Mouse (Mus musculus): Measurements from ENCODE around the gene Olfr576. TPM values are rescaled to one million over a fixed set of nuclear protein-coding genes. Genes with fewer than 3 reads are reported as not detected.
A peak's percentile ranks its signal among the peaks of the same experiment; 100 is the strongest.

Olfr576 gene
- not detected in 2 replicates for polyA plus RNA-seq (2015; fragmentation: Nextera tagmentation; extraction: Ambion mirVana)

DNA sequence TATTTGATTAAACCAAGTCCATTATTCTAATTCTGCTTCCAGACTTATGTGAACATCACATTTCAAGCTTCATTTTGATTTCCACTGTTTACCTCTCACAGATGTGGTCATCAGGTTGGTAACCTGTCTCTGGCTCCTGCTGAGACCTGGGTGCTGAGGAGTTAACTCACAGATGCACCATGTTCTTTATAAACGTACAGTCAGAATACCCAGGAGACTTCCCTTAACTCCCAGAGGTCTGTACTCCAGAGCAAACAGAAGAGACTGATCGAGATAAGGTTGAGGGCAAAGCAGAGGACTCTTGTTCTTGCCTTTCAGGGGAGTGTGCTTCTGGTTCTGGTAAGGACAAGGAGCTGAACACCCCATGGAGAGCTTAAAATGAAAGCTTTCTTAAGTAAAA, at the start of gene Olfr576:
Gene Olfr576 (plus strand): TSS at position 301 of the 400 bp plus-strand sequence.
- ATAC-seq: no peak
- Histone ChIP-seq H3K27ac (ENCODE audit: low read depth, low read length) (no peak within 1 kb of the TSS), H3K36me3 (ENCODE audit: control insufficient read depth, insufficient read depth) (no peaks in the 10 kb centered on the region), H3K9ac (ENCODE audit: low read depth, low read length) (no peak within 1 kb of the TSS), H3K4me3 (ENCODE audit: low read depth, low read length) (no peak within 1 kb of the TSS), H3K4me2 (replicated peaks; ENCODE audit: low read depth) (no peak within 1 kb of the TSS), H3K27me3 (replicated peaks; ENCODE audit: control insufficient read depth, insufficient read depth, low read length) (no peaks in the 10 kb centered on the region), H3K9me3 (ENCODE audit: control insufficient read depth) (no peaks in the 10 kb centered on the region), H3K4me1 (replicated peaks; ENCODE audit: control insufficient read depth, insufficient read depth, low read length) (no peaks in the 10 kb centered on the region)
- WGBS: 6% methylated on average over 2 of the region's 2 CpGs
- no peak for TF ChIP-seq CTCF (IDR thresholded peaks at IDR 0.05; ENCODE audit: low read depth)

DNA sequence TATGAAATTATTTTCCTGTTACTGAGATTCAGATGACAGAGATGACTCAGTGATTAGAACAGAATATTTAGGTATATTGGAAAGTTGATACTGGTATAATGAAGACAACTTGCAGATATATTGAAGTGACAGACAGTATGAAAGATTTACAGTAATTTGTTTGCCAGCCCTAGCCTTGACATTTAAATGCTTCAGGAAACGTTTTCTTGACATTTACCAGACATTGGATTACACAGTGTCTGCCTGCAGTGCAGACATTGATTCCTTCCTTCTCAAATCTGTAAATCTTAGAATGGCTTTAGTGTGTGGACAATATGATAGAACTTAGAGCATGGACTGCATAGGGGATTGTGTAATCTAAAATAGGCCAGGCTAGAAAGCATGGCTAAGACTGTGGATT, 47.2 kb upstream of the Olfr576 start:
- Histone ChIP-seq H3K27me3 (replicated peaks; ENCODE audit: control insufficient read depth, insufficient read depth, low read length) (no peaks in the 10 kb centered on the region), H3K27ac (ENCODE audit: low read depth, low read length) (no peak overlapping the region), H3K9me3 (ENCODE audit: control insufficient read depth) (no peaks in the 10 kb centered on the region), H3K9ac (ENCODE audit: low read depth, low read length) (no peak overlapping the region), H3K36me3 (ENCODE audit: control insufficient read depth, insufficient read depth) (no peaks in the 10 kb centered on the region), H3K4me1 (replicated peaks; ENCODE audit: control insufficient read depth, insufficient read depth, low read length) (no peaks in the 10 kb centered on the region), H3K4me3 (ENCODE audit: low read depth, low read length) (no peak overlapping the region), H3K4me2 (replicated peaks; ENCODE audit: low read depth) (no peak overlapping the region)
- no peak for ATAC-seq
- 20% methylated on average over 1 of the region's 1 CpGs for WGBS
- no peak for TF ChIP-seq CTCF (IDR thresholded peaks at IDR 0.05; ENCODE audit: low read depth)

DNA sequence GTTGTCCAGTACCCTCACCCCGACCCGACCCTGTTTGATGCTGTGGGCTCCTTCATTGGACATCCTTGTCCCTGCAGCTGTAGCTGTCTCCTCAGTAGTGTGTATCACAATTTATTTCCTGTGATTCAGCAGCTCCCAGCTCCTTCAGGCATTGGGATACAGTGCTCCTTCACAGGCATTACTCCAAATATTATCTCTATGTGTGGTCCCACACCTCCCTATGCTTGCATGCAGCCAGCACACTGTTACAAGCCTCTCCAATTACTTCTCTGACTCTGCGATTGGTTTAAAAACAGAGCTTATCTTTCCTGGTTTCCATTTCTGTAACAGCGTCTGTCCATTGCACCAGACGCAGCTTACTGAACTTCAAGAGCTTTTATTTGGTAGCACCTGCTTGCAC, 46.1 kb upstream of the Olfr576 start:
- Histone ChIP-seq H3K4me2 (replicated peaks; ENCODE audit: low read depth) (no peak overlapping the region), H3K27ac (ENCODE audit: low read depth, low read length) (no peak overlapping the region), H3K4me1 (replicated peaks; ENCODE audit: control insufficient read depth, insufficient read depth, low read length) (no peaks in the 10 kb centered on the region), H3K36me3 (ENCODE audit: control insufficient read depth, insufficient read depth) (no peaks in the 10 kb centered on the region), H3K4me3 (ENCODE audit: low read depth, low read length) (no peak overlapping the region), H3K9me3 (ENCODE audit: control insufficient read depth) (no peaks in the 10 kb centered on the region), H3K27me3 (replicated peaks; ENCODE audit: control insufficient read depth, insufficient read depth, low read length) (no peaks in the 10 kb centered on the region), H3K9ac (ENCODE audit: low read depth, low read length) (no peak overlapping the region)
- TF ChIP-seq CTCF (IDR thresholded peaks at IDR 0.05; ENCODE audit: low read depth): no peak
- ATAC-seq: no peak
- 46% methylated on average over 5 of the region's 5 CpGs for WGBS

DNA sequence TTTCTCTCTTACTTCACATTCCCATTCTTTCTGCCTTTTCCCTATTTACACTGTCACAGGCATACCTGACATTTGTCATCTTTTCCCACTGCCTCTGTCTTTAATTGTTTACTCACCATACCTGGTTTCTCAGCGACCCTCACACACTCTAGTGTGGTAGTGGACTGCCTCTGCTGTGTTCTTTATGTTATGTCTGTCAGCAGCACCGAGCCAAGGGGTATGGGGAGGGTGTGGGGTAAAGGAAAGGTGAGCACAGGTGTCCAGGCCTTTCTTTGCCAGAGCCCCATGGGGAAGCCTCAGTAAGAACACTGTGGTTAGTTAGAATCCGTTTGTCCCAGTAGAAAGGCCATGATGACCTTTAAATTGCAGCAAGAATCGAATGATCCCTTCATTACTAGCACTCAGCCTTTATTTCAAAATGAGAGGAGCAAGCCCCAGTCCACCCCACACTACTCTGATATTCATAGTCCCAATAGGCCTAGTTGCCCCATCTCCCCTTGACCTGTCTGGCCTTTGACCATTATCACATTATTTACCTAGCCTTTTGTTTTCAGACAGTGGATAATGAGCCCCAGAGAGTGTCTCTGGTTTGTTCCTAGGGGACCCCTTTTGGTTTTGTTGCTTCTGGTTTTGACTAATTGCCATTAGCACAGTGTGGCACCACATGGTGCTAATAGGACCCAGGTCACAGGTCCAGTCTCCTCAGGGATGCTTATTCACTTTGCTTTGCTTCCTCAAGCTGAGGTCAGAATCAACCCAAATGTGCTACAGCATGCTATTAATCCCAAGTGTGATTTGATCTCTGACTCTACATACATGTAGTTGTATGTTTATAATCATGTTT, 45.2 kb upstream of the Olfr576 start, which contains the start of gene Olfr571:
Gene Olfr571 (minus strand): TSS at position 505 of the 844 bp plus-strand sequence.
- no peaks in the 10 kb centered on the region for H3K36me3 ChIP-seq (ENCODE audit: control insufficient read depth, insufficient read depth)
- H3K27ac ChIP-seq (ENCODE audit: low read depth, low read length): no peak within 1 kb of the TSS
- no peaks in the 10 kb centered on the region for H3K27me3 ChIP-seq (replicated peaks; ENCODE audit: control insufficient read depth, insufficient read depth, low read length)
- 46% methylated on average over 4 of the region's 4 CpGs for WGBS
- H3K9me3 ChIP-seq (ENCODE audit: control insufficient read depth): no peaks in the 10 kb centered on the region
- no peak within 1 kb of the TSS for H3K9ac ChIP-seq (ENCODE audit: low read depth, low read length)
- H3K4me1 ChIP-seq (replicated peaks; ENCODE audit: control insufficient read depth, insufficient read depth, low read length): no peaks in the 10 kb centered on the region
- TF ChIP-seq CTCF (IDR thresholded peaks at IDR 0.05; ENCODE audit: low read depth): no peak
- H3K4me3 ChIP-seq (ENCODE audit: low read depth, low read length): no peak within 1 kb of the TSS
- H3K4me2 ChIP-seq (replicated peaks; ENCODE audit: low read depth): no peak within 1 kb of the TSS
- ATAC-seq: no peak

DNA sequence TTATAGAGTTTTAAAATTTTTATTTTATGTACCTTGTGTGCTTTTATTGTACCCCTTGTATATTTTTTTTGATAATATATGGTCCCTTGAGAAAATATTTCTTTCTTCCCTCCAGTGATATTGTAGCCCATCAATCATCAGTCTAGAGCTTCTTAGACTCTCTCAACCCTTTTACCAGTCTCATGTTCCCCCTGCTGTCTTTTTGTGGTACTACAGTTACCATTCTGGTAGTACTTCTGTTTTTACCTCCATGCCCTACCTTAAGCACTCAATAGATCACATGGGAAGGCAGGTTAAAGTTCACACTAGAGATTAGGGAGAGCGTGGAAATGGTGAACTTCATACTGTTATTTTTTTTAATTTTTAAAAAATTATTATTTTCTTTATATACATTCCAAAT, 42.8 kb upstream of the Olfr576 start:
- ATAC-seq: no peak
- TF ChIP-seq CTCF (IDR thresholded peaks at IDR 0.05; ENCODE audit: low read depth): peak; percentile 79
- Histone ChIP-seq H3K9me3 (ENCODE audit: control insufficient read depth) (no peaks in the 10 kb centered on the region), H3K9ac (ENCODE audit: low read depth, low read length) (no peak overlapping the region), H3K36me3 (ENCODE audit: control insufficient read depth, insufficient read depth) (no peaks in the 10 kb centered on the region), H3K4me1 (replicated peaks; ENCODE audit: control insufficient read depth, insufficient read depth, low read length) (no peaks in the 10 kb centered on the region), H3K27ac (ENCODE audit: low read depth, low read length) (no peak overlapping the region), H3K4me3 (ENCODE audit: low read depth, low read length) (no peak overlapping the region), H3K27me3 (replicated peaks; ENCODE audit: control insufficient read depth, insufficient read depth, low read length) (no peaks in the 10 kb centered on the region), H3K4me2 (replicated peaks; ENCODE audit: low read depth) (no peak overlapping the region)
- 10% methylated on average over 1 of the region's 1 CpGs for WGBS

DNA sequence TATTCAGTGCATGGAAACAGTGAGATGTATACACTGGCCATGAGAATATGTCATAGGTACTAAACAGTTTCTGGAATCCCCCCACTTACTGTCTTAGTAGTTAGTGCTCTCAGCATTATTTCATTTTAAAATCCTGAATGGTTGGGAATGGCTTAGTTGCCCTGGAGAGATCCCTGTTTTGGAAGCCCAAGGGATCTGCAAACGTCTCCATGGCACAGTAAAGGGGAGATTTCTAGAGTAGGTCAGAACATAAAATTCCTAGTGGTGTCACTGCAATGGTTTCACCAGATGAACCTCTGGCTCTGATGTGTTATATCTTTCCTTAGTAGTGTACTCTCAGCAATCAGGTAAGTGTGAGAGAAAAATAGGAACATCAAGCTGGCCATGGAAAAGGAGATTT, 38.4 kb upstream of the Olfr576 start, which contains the start of gene Olfr572:
Gene Olfr572 (plus strand): TSS at position 301 of the 400 bp plus-strand sequence.
- H3K9me3 ChIP-seq (ENCODE audit: control insufficient read depth): no peaks in the 10 kb centered on the region
- no peak within 1 kb of the TSS for H3K9ac ChIP-seq (ENCODE audit: low read depth, low read length)
- H3K27ac ChIP-seq (ENCODE audit: low read depth, low read length): no peak within 1 kb of the TSS
- no peaks in the 10 kb centered on the region for H3K4me1 ChIP-seq (replicated peaks; ENCODE audit: control insufficient read depth, insufficient read depth, low read length)
- no peak within 1 kb of the TSS for H3K4me2 ChIP-seq (replicated peaks; ENCODE audit: low read depth)
- ATAC-seq: no peak
- H3K27me3 ChIP-seq (replicated peaks; ENCODE audit: control insufficient read depth, insufficient read depth, low read length): no peaks in the 10 kb centered on the region
- H3K4me3 ChIP-seq (ENCODE audit: low read depth, low read length): no peak within 1 kb of the TSS
- WGBS: 56% methylated on average over 1 of the region's 1 CpGs
- no peak for TF ChIP-seq CTCF (IDR thresholded peaks at IDR 0.05; ENCODE audit: low read depth)
- no peaks in the 10 kb centered on the region for H3K36me3 ChIP-seq (ENCODE audit: control insufficient read depth, insufficient read depth)

Measured in intestine, postnatal 0 days (tissue).